Mouse (Mus musculus): Measurements from ENCODE around the gene Cmss1. TPM values are rescaled to one million over a fixed set of nuclear protein-coding genes. Genes with fewer than 3 reads are reported as not detected.

Cmss1 gene
- total and polyA plus RNA-seq, 2 experiments from 2014 or later: 12.0 to 43.4 TPM

GRCm38 (mm10) chr16:57346258-57346657, 260.4 kb downstream of the Cmss1 start:
- Histone ChIP-seq H3K4me3 (ENCODE audit: low read depth, low read length) (no peak overlapping the region), H3K36me3 (ENCODE audit: insufficient read depth) (no peaks in the 10 kb centered on the region), H3K9ac (no peak overlapping the region), H3K4me2 (ENCODE audit: low read depth) (no peak overlapping the region), H3K9me3 (ENCODE audit: low read length) (no peaks in the 10 kb centered on the region), H3K27me3 (ENCODE audit: insufficient read depth, low read length) (no peaks in the 10 kb centered on the region), H3K27ac (ENCODE audit: low read depth, low read length) (no peak overlapping the region), H3K4me1 (ENCODE audit: insufficient read depth) (no peaks in the 10 kb centered on the region)
- DNase-seq (no peak), ATAC-seq (no peak)
- WGBS: 61% methylated on average over 3 of the region's 3 CpGs
- TF ChIP-seq CTCF (IDR thresholded peaks at IDR 0.05; ENCODE audit: low read depth): no peak

GRCm38 (mm10) chr16:57340613-57340898, 266.1 kb downstream of the Cmss1 start:
- DNase-seq (no peak), ATAC-seq (no peak; the same call in 1 of the 2 replicates)
- Histone ChIP-seq H3K9me3 (ENCODE audit: low read length) (no peaks in the 10 kb centered on the region), H3K27me3 (ENCODE audit: insufficient read depth, low read length) (no peaks in the 10 kb centered on the region), H3K4me1 (ENCODE audit: insufficient read depth) (no peaks in the 10 kb centered on the region), H3K36me3 (ENCODE audit: insufficient read depth) (no peaks in the 10 kb centered on the region), H3K4me3 (ENCODE audit: low read depth, low read length) (no peak overlapping the region), H3K27ac (ENCODE audit: low read depth, low read length) (no peak overlapping the region), H3K9ac (no peak overlapping the region), H3K4me2 (ENCODE audit: low read depth) (no peak overlapping the region)
- 20% methylated on average over 5 of the region's 5 CpGs for WGBS
- TF ChIP-seq CTCF (IDR thresholded peaks at IDR 0.05; ENCODE audit: low read depth): no peak

- no peak overlapping the region for H3K27ac ChIP-seq (ENCODE audit: low read depth, low read length)
- 82% methylated on average over 8 of the region's 8 CpGs for WGBS
- DNase-seq (no peak), ATAC-seq (no peak)
- H3K27me3 ChIP-seq (ENCODE audit: insufficient read depth, low read length): no peaks in the 10 kb centered on the region
- no peak for TF ChIP-seq CTCF (IDR thresholded peaks at IDR 0.05; ENCODE audit: low read depth)
- no peaks in the 10 kb centered on the region for H3K36me3 ChIP-seq (ENCODE audit: insufficient read depth)
- H3K4me2 ChIP-seq (ENCODE audit: low read depth): no peak overlapping the region
- no peak overlapping the region for H3K4me3 ChIP-seq (ENCODE audit: low read depth, low read length)
- no peak overlapping the region for H3K9ac ChIP-seq
- no peaks in the 10 kb centered on the region for H3K9me3 ChIP-seq (ENCODE audit: low read length)
- H3K4me1 ChIP-seq (ENCODE audit: insufficient read depth): no peaks in the 10 kb centered on the region
Measured at GRCm38 (mm10) chr16:57339765-57340612, 266.7 kb downstream of the Cmss1 start.

GRCm38 (mm10) chr16:57336770-57337423, 269.8 kb downstream of the Cmss1 start:
- H3K9me3 ChIP-seq (ENCODE audit: low read length): no peaks in the 10 kb centered on the region
- ATAC-seq (no peak), DNase-seq (no peak)
- H3K36me3 ChIP-seq (ENCODE audit: insufficient read depth): no peaks in the 10 kb centered on the region
- H3K4me1 ChIP-seq (ENCODE audit: insufficient read depth): no peaks in the 10 kb centered on the region
- no peak overlapping the region for H3K9ac ChIP-seq
- H3K4me3 ChIP-seq (ENCODE audit: low read depth, low read length): no peak overlapping the region
- TF ChIP-seq CTCF (IDR thresholded peaks at IDR 0.05; ENCODE audit: low read depth): no peak
- 83% methylated on average over 11 of the region's 11 CpGs for WGBS
- no peak overlapping the region for H3K27ac ChIP-seq (ENCODE audit: low read depth, low read length)
- no peak overlapping the region for H3K4me2 ChIP-seq (ENCODE audit: low read depth)
- no peaks in the 10 kb centered on the region for H3K27me3 ChIP-seq (ENCODE audit: insufficient read depth, low read length)

GRCm38 (mm10) chr16:57332301-57332700, 274.4 kb downstream of the Cmss1 start:
- Histone ChIP-seq H3K27ac (ENCODE audit: low read depth, low read length) (no peak overlapping the region), H3K9ac (no peak overlapping the region), H3K36me3 (ENCODE audit: insufficient read depth) (no peaks in the 10 kb centered on the region), H3K4me3 (ENCODE audit: low read depth, low read length) (no peak overlapping the region), H3K9me3 (ENCODE audit: low read length) (no peaks in the 10 kb centered on the region), H3K4me2 (ENCODE audit: low read depth) (no peak overlapping the region), H3K27me3 (ENCODE audit: insufficient read depth, low read length) (no peaks in the 10 kb centered on the region), H3K4me1 (ENCODE audit: insufficient read depth) (no peaks in the 10 kb centered on the region)
- DNase-seq (no peak), ATAC-seq (no peak)
- no peak for TF ChIP-seq CTCF (IDR thresholded peaks at IDR 0.05; ENCODE audit: low read depth)
- WGBS: 87% methylated on average over 7 of the region's 7 CpGs

GRCm38 (mm10) chr16:57330111-57330510, 276.6 kb downstream of the Cmss1 start:
- H3K4me3 ChIP-seq (ENCODE audit: low read depth, low read length): no peak overlapping the region
- no peak for DNase-seq
- no peak for ATAC-seq
- no peak overlapping the region for H3K4me2 ChIP-seq (ENCODE audit: low read depth)
- H3K4me1 ChIP-seq (ENCODE audit: insufficient read depth): no peaks in the 10 kb centered on the region
- 76% methylated on average over 2 of the region's 2 CpGs for WGBS
- no peaks in the 10 kb centered on the region for H3K27me3 ChIP-seq (ENCODE audit: insufficient read depth, low read length)
- no peaks in the 10 kb centered on the region for H3K36me3 ChIP-seq (ENCODE audit: insufficient read depth)
- H3K9me3 ChIP-seq (ENCODE audit: low read length): no peaks in the 10 kb centered on the region
- H3K9ac ChIP-seq: no peak overlapping the region
- TF ChIP-seq CTCF (IDR thresholded peaks at IDR 0.05; ENCODE audit: low read depth): no peak
- H3K27ac ChIP-seq (ENCODE audit: low read depth, low read length): no peak overlapping the region

- no peaks in the 10 kb centered on the region for H3K36me3 ChIP-seq (ENCODE audit: insufficient read depth)
- WGBS: 82% methylated on average over 8 of the region's 8 CpGs
- no peaks in the 10 kb centered on the region for H3K27me3 ChIP-seq (ENCODE audit: insufficient read depth, low read length)
- H3K4me1 ChIP-seq (ENCODE audit: insufficient read depth): no peaks in the 10 kb centered on the region
- TF ChIP-seq CTCF (IDR thresholded peaks at IDR 0.05; ENCODE audit: low read depth): no peak
- DNase-seq (no peak), ATAC-seq (no peak)
- no peak overlapping the region for H3K4me2 ChIP-seq (ENCODE audit: low read depth)
- no peak overlapping the region for H3K27ac ChIP-seq (ENCODE audit: low read depth, low read length)
- no peak overlapping the region for H3K9ac ChIP-seq
- H3K9me3 ChIP-seq (ENCODE audit: low read length): no peaks in the 10 kb centered on the region
- no peak overlapping the region for H3K4me3 ChIP-seq (ENCODE audit: low read depth, low read length)
Measured at GRCm38 (mm10) chr16:57329028-57329427, 277.6 kb downstream of the Cmss1 start.

Measured in forebrain, postnatal 0 days (tissue).